16 mouse cellular contexts compared by ENCODE assay signal in genomic region chr6:136820381-136820780, GRCm38 (mm10). TPM values are rescaled to one million over a fixed set of nuclear protein-coding genes. Genes with fewer than 3 reads are reported as not detected.
"Had no signal": no experiment of that assay in that cellular context is flagged by ENCODE, and none has a peak within 500 bp of the region (broad histone marks: within the 10 kb centered on the region; RNA-seq: fewer than 3 reads in every experiment).

No protein-coding gene starts in this region.

- H3K4me3 ChIP-seq: layer of hippocampus, adult 2 months; limb, embryonic 12.5 days; lung, embryonic 15.5 days; midbrain, embryonic 15.5 days; neural tube, embryonic 12.5 days had no signal

- H3K4me2 ChIP-seq: limb, embryonic 12.5 days; lung, embryonic 15.5 days; midbrain, embryonic 11.5 days; midbrain, embryonic 15.5 days; neural tube, embryonic 12.5 days had no signal

- H3K9ac ChIP-seq: limb, embryonic 12.5 days; liver, postnatal 0 days; lung, embryonic 15.5 days; midbrain, embryonic 15.5 days; neural tube, embryonic 12.5 days had no signal

- H3K27ac ChIP-seq: layer of hippocampus, adult 2 months; limb, embryonic 12.5 days; lung, embryonic 15.5 days; macrophage; midbrain, embryonic 15.5 days; neural tube, embryonic 12.5 days had no signal

- H3K4me1 ChIP-seq: limb, embryonic 12.5 days; lung, embryonic 15.5 days; midbrain, embryonic 15.5 days; neural tube, embryonic 12.5 days had no signal

- H3K27me3 ChIP-seq: limb, embryonic 12.5 days; lung, embryonic 15.5 days; midbrain, embryonic 15.5 days; neural tube, embryonic 12.5 days had no signal

- H3K9me3 ChIP-seq: limb, embryonic 12.5 days; lung, embryonic 15.5 days; midbrain, embryonic 15.5 days; neural tube, embryonic 12.5 days had no signal

- ATAC-seq: liver, postnatal 0 days; midbrain, embryonic 15.5 days had no signal

- DNase-seq: kidney, adult 18-20 months; kidney, postnatal 10 days; kidney, postnatal 4 days; liver, postnatal 0 days; lung, postnatal 14 days; thymus, adult 18-20 months; thymus, postnatal 14 days had no signal

RNA-seq across cellular contexts. Expression of gene Smco3, which starts 14.9 kb away (rescaled TPM):
- total RNA-seq: liver, adult 2 months; monocyte, adult 5-6 weeks had no signal
- polyA plus RNA-seq: limb, embryonic 12.5 days; liver, adult 2 months; liver, postnatal 0 days had no signal

RNA-seq across cellular contexts. Expression of gene Hist4h4, which starts 16.2 kb away (rescaled TPM):
- polyA plus RNA-seq: macrophage had no signal
